Mouse (Mus musculus) c-Kit-positive CD71-positive TER-119-positive erythroid progenitor cells, embryonic 14.5 days (primary cell): ENCODE results near the gene Rbm28.

Experiments used
- DNase-seq: peaks from one replicate; pipeline ENCODE4 v3.0.0-alpha.2; 2013; ENCODE audit warnings: low spot score

The Rbm28 gene

GRCm38 (mm10) chr6:29143608-29144007 is 21.2 kb downstream of the Rbm28 start:
- DNase-seq: no peak

- DNase-seq: no peak
These were observed 27.4 kb downstream of the Rbm28 start for GRCm38 (mm10) chr6:29137441-29137840.

GRCm38 (mm10) chr6:29133100-29133499 is 31.7 kb downstream of the Rbm28 start:
- no peak for DNase-seq

- DNase-seq: no peak
These were observed 37.9 kb downstream of the Rbm28 start for GRCm38 (mm10) chr6:29126878-29127426.

GRCm38 (mm10) chr6:29119990-29120389 is 44.8 kb downstream of the Rbm28 start:
- no peak for DNase-seq

- DNase-seq: no peak
These were observed 45.8 kb downstream of the Rbm28 start for GRCm38 (mm10) chr6:29118963-29119362.

GRCm38 (mm10) chr6:29118231-29118630 is 46.6 kb downstream of the Rbm28 start:
- DNase-seq: no peak

- no peak for DNase-seq
These were observed 47.2 kb downstream of the Rbm28 start for GRCm38 (mm10) chr6:29117417-29118104.

GRCm38 (mm10) chr6:29115756-29116155 is 49.0 kb downstream of the Rbm28 start:
- no peak for DNase-seq

GRCm38 (mm10) chr6:29111501-29111900 is 53.3 kb downstream of the Rbm28 start:
- no peak for DNase-seq

GRCm38 (mm10) chr6:29108376-29108775 is 56.4 kb downstream of the Rbm28 start:
- no peak for DNase-seq

- no peak for DNase-seq
These were observed 63.5 kb downstream of the Rbm28 start for GRCm38 (mm10) chr6:29101248-29101864.

GRCm38 (mm10) chr6:29100423-29100822 is 64.4 kb downstream of the Rbm28 start:
- no peak for DNase-seq

- DNase-seq: no peak
These were observed 65.2 kb downstream of the Rbm28 start for GRCm38 (mm10) chr6:29099536-29100170.

- DNase-seq: no peak
These were observed 71.9 kb downstream of the Rbm28 start for GRCm38 (mm10) chr6:29092904-29093303.

- no peak for DNase-seq
These were observed 72.6 kb downstream of the Rbm28 start for GRCm38 (mm10) chr6:29092234-29092633.

GRCm38 (mm10) chr6:29087921-29088709 is 76.7 kb downstream of the Rbm28 start:
- DNase-seq: no peak

- no peak for DNase-seq
These were observed 80.4 kb downstream of the Rbm28 start for GRCm38 (mm10) chr6:29084401-29084800.

GRCm38 (mm10) chr6:29082776-29083354 is 81.9 kb downstream of the Rbm28 start:
- DNase-seq: no peak

- no peak for DNase-seq
These were observed 82.9 kb downstream of the Rbm28 start for GRCm38 (mm10) chr6:29081826-29082363.

- DNase-seq: no peak
These were observed 85.5 kb downstream of the Rbm28 start for GRCm38 (mm10) chr6:29079291-29079690.

GRCm38 (mm10) chr6:29074133-29074469 is 90.7 kb downstream of the Rbm28 start:
- no peak for DNase-seq
